Mouse (Mus musculus) erythroblast, adult 5-6 weeks (primary cell): ENCODE measurements around the gene Has1. TPM values are rescaled to one million over a fixed set of nuclear protein-coding genes. Genes with fewer than 3 reads are reported as not detected.

Experiments used
- ATAC-seq: replicated peaks from 2 replicates; pipeline ENCODE4 v1.8.0; 2016; ENCODE audit warnings: moderate number of reproducible peaks, mild to moderate bottlenecking, moderate TSS enrichment, inconsistent platforms; ENCODE audit not compliant: poor library complexity, low FRiP score, severe bottlenecking
- total RNA-seq, 2 experiments: library from RNA; stranded (forward) in 1 of 2; stranded (reverse) in 1 of 2; fragments of 150-400 nt in 1 of 2; fragments of 200-764, 138-1000 nt in 1 of 2; gene quantifications; 2 replicates each; pipeline versions ENCODE4 v1.2.3 to v1.2.4; 2015 to 2017; ENCODE audit warnings: low replicate concordance in 2 of 2

Has1 gene
- total RNA-seq (2015; ENCODE audit: low replicate concordance) (not detected in 2 replicates), total RNA-seq (2017; ENCODE audit: low replicate concordance) (not detected in 2 replicates)

GRCm38 (mm10) chr17:17855064-17855838 lies at the start of gene Has1:
Gene Has1 (minus strand): TSS chr17:17855205.
- ATAC-seq, result no peak

- no peak for ATAC-seq
Observed at GRCm38 (mm10) chr17:17900768-17901167, 45.8 kb upstream of the Has1 start.

- ATAC-seq, result no peak
Observed at GRCm38 (mm10) chr17:17899268-17899667, 44.3 kb upstream of the Has1 start.

- ATAC-seq, result no peak
Observed at GRCm38 (mm10) chr17:17896039-17896438, 41.0 kb upstream of the Has1 start.

- ATAC-seq, result no peak
Observed at GRCm38 (mm10) chr17:17889732-17890425, 34.9 kb upstream of the Has1 start.

GRCm38 (mm10) chr17:17887774-17888248 lies 32.8 kb upstream of the Has1 start, which contains the start of the genes Fpr2 and Fpr3:
Gene Fpr2 (plus strand): TSS chr17:17887824.
Gene Fpr3 (plus strand): TSS chr17:17887852.
- no peak for ATAC-seq

GRCm38 (mm10) chr17:17883840-17884239 lies 28.8 kb upstream of the Has1 start, which contains the start of gene Fpr1:
Gene Fpr1 (minus strand): TSS chr17:17883940.
- no peak for ATAC-seq

GRCm38 (mm10) chr17:17882672-17883071 lies 27.7 kb upstream of the Has1 start:
- no peak for ATAC-seq

- ATAC-seq, result no peak
Observed at GRCm38 (mm10) chr17:17879347-17879746, 24.3 kb upstream of the Has1 start.

- no peak for ATAC-seq
Observed at GRCm38 (mm10) chr17:17871697-17872096, 16.7 kb upstream of the Has1 start.

- ATAC-seq, result no peak
Observed at GRCm38 (mm10) chr17:17870892-17871550, 16.0 kb upstream of the Has1 start.

GRCm38 (mm10) chr17:17866801-17867469 lies 11.9 kb upstream of the Has1 start:
- no peak for ATAC-seq

GRCm38 (mm10) chr17:17865168-17865567 lies 10.2 kb upstream of the Has1 start:
- no peak for ATAC-seq

- no peak for ATAC-seq
Observed at GRCm38 (mm10) chr17:17862360-17862759, 7.4 kb upstream of the Has1 start.

GRCm38 (mm10) chr17:17860110-17860509 lies 5.1 kb upstream of the Has1 start:
- ATAC-seq, result no peak

- no peak for ATAC-seq
Observed at GRCm38 (mm10) chr17:17857446-17857845, 2.4 kb upstream of the Has1 start.

- ATAC-seq, result no peak
Observed at GRCm38 (mm10) chr17:17856612-17857011, 1.6 kb upstream of the Has1 start.

- no peak for ATAC-seq
Observed at GRCm38 (mm10) chr17:17849906-17850712, 4.9 kb downstream of the Has1 start.

- ATAC-seq, result no peak
Observed at GRCm38 (mm10) chr17:17848988-17849387, 6.0 kb downstream of the Has1 start.
